Mouse (Mus musculus): Measurements from ENCODE around the gene Rnf168. TPM values are rescaled to one million over a fixed set of nuclear protein-coding genes. Genes with fewer than 3 reads are reported as not detected.
A peak's percentile ranks its signal among the peaks of the same experiment; 100 is the strongest.
"Not testable (repeated sequence)": the region's sequence is repeated elsewhere in the genome, so short reads cannot be mapped to it uniquely, and the experiment has no call there.

Gene Rnf168
- polyA plus RNA-seq (2015; fragmentation: Nextera tagmentation; extraction: Ambion mirVana): 25.3 and 27.3 TPM in 2 replicates

DNA sequence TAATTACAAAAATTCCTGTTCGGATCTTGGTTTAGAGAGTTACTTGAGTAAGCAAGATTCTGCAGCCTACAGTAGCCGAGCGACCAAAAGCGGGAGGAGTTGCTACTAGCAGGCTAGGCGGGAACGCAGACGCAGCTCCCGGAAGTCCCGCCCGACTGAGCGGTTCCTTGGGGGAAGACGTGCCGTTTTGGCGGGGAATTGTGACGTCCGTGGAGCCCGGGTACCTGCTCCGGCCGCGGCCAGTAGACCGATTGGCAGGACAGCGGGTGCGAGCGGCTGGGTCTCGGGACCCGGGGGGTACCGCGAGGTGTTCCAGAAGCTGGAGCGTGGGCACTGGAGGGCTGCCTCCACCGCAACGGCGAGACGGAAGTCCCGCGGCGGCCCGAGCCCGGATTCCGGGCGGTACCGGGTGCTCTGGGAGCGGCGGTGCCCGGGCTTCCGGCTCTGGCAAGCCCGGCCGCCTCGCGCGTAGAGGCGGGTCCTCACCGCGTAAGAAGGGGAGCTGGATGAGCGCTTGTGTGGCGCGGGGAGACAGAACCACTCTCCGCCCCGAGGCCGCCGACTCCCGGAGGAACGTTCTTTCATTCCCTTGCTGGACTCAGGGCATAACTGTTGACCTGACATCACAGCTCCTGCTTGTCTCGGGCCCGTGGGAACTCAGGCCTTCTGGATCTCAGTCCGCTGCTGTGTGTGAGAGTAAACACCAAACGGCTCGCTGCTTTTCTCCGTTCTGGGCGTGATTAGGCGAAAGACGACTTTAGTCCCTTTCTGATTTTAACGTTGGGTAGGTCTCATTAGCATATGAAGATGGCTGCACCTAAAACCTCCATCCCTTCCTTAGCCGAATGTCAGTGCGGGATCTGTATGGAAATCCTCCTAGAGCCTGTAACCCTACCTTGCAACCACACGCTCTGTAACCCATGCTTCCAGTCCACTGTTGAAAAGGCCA, at the start of gene Rnf168:
Gene Rnf168 (plus strand): TSS at position 152 of the 949 bp plus-strand sequence.
- peak; percentile 95 for ATAC-seq (ENCODE audit: low read depth)
- WGBS: under 1% methylated on average over 75 of the region's 75 CpGs
- H3K4me3 ChIP-seq: peak within 1 kb of the TSS; percentile 89

DNA sequence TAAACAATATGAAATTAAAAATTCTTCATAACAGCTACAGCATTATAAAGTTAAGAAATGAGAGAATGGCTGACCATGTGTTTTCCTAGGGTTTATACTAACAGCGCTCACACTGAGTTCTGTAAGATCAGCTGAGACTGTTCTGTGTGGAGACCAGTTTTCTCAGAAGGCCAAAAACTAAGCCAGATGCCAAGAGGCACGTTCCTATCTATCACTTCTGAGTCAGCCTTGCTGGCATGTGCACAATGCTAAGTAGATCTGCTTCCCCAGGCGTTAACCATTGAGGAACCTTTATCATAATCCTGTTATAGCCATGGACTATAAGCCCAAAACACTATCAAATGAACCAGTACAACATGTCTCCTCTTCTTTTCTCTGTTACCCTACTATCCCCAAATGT, 45.2 kb upstream of the Rnf168 start:
- H3K4me2 ChIP-seq; H3K9ac ChIP-seq; H3K27me3 ChIP-seq; H3K27ac ChIP-seq (replicated peaks); H3K4me3 ChIP-seq; H3K9me3 ChIP-seq; ATAC-seq (ENCODE audit: low read depth); H3K4me1 ChIP-seq (replicated peaks): not testable (repeated sequence)
- peaks cover 41% of the 10 kb centered on the region for H3K36me3 ChIP-seq
- 96% methylated on average over 3 of the region's 3 CpGs for WGBS

More for the DNA sequence above, at the start of gene Rnf168:
- peaks cover 10% of the 10 kb centered on the region for H3K36me3 ChIP-seq
- peak within 1 kb of the TSS; percentile 85 for H3K4me2 ChIP-seq
- H3K4me1 ChIP-seq (replicated peaks): peaks cover 46% of the 10 kb centered on the region
- no peaks in the 10 kb centered on the region for H3K27me3 ChIP-seq
- no peaks in the 10 kb centered on the region; the same call in 1 of the 2 replicates for H3K9me3 ChIP-seq
- H3K27ac ChIP-seq (replicated peaks): peak within 1 kb of the TSS; percentile 96
- peak within 1 kb of the TSS; percentile 93 for H3K9ac ChIP-seq

DNA sequence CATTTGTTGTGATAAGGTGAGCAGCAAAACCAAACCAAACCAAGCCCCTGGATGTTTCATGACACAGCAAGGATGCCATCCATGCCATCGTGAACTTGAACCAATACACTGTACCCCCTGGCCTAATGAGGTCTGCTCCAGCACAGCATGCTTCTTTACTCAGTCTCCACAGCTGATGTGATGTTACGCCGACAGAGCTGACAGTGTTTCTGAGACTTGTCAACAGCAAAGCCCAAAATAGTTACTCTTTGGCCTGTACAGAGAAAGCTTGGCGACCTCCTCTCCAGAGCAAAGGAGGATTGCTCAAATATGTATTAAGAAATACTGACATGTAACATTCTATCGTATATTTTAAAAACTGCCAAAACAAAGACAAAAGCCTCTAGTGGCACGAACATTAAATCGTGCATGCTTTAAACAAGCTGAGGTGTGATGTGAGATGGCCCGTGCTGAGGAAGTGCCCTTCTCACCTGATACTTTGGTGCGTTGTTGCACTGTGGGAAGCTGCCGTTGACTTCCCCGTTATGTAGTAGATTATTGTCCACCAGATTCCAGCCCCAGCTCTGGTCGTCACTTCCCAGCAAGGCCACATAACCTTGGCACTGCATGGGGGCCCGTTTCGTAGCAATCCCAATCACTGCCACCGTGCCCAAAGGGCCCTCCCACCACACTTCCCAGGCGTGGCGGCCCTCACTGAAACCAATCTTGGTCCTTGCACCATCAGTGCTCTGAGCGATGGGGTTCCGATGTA, 39.2 kb upstream of the Rnf168 start:
- 0 out of 2 replicates have a peak, but pooled peaks cover 2% of the 10 kb centered on the region for H3K4me1 ChIP-seq (replicated peaks)

DNA sequence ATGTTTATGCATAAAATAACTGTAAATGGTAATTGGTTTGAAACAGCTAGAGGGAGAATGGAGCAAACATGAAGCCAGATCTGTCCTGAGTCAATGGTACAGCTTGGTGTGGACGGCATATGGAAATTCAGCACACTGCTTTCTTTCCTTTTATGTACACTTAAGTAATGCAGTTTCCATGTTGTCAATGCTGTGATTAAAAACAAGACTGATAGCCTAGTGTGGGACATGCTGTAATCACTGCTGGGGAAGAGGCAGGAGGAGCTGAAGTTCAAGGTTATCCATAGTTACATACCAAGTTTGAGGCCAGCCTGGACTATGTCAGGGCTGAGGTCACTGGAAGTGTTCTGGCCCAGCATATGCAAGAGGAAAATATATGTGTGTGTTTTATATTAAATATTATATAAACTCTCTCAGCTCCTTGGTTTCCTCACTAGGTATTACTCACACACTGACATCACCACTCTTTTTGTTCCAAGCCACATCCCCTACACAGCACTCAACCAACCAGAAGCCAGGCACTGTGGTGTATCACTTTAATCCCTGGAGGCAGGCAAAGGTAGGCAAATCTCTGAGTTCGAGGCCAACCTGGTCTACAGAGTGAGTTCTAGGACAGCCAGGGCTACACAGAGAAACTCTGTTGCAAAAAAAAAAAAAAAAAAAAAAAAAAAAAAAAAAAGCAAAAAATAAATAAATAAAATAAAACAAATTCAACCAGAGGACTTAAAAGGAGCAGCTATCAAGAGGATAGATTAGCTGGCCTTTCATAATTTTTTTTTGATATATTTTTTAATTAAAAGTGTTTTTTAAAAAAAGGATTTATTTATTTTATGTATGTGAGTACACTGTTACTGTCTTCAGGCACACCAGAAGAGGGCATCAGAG, 37.6 kb upstream of the Rnf168 start:
- 87% methylated on average over 2 of the region's 2 CpGs for WGBS
- Histone ChIP-seq H3K9me3 (no peaks in the 10 kb centered on the region), H3K4me2 (no peak overlapping the region), H3K36me3 (peaks cover 31% of the 10 kb centered on the region), H3K4me1 (replicated peaks) (peaks cover 16% of the 10 kb centered on the region), H3K27ac (replicated peaks) (no peak overlapping the region), H3K4me3 (no peak overlapping the region), H3K9ac (no peak overlapping the region), H3K27me3 (no peaks in the 10 kb centered on the region)
- ATAC-seq (ENCODE audit: low read depth): no peak

More for the DNA sequence above, 39.2 kb upstream of the Rnf168 start:
- Histone ChIP-seq H3K36me3 (peaks cover 46% of the 10 kb centered on the region), H3K4me2 (no peak overlapping the region), H3K9me3 (no peaks in the 10 kb centered on the region), H3K27me3 (no peaks in the 10 kb centered on the region), H3K27ac (replicated peaks) (no peak overlapping the region), H3K9ac (no peak overlapping the region), H3K4me3 (no peak overlapping the region)
- no peak for ATAC-seq (ENCODE audit: low read depth)
- 94% methylated on average over 19 of the region's 19 CpGs for WGBS

GRCm38 (mm10) chr16:32243901-32244300, 33.4 kb upstream of the Rnf168 start:
- whole genome bisulfite sequencing: 91% methylated on average over 3 of the region's 3 CpGs
- H3K9me3 ChIP-seq: no peaks in the 10 kb centered on the region
- peaks cover 42% of the 10 kb centered on the region for H3K4me1 ChIP-seq (replicated peaks)
- no peak overlapping the region for H3K4me3 ChIP-seq
- no peak overlapping the region for H3K27ac ChIP-seq (replicated peaks)
- no peak overlapping the region for H3K4me2 ChIP-seq
- no peak for ATAC-seq (ENCODE audit: low read depth)
- H3K9ac ChIP-seq: 0 out of 2 replicates have a peak overlapping the region, but pooled peaks have one; percentile 19
- H3K27me3 ChIP-seq: no peaks in the 10 kb centered on the region
- H3K36me3 ChIP-seq: peaks cover 8% of the 10 kb centered on the region; the same call in 1 of the 2 replicates

GRCm38 (mm10) chr16:32246351-32246791, 30.9 kb upstream of the Rnf168 start:
- no peaks in the 10 kb centered on the region for H3K9me3 ChIP-seq

GRCm38 (mm10) chr16:32246952-32247370, 30.3 kb upstream of the Rnf168 start, which contains the start of the genes Fbxo45 and Wdr53:
TSS of gene Fbxo45 (minus strand) at chr16:32247158.
TSS of gene Wdr53 (plus strand) at chr16:32247227.
- peak; percentile 99 for ATAC-seq (ENCODE audit: low read depth)
- peak within 1 kb of the TSS; percentile 72 for H3K4me2 ChIP-seq
- peak within 1 kb of the TSS; percentile 94 for H3K9ac ChIP-seq
- H3K9me3 ChIP-seq: no peaks in the 10 kb centered on the region
- peak within 1 kb of the TSS; percentile 95 for H3K27ac ChIP-seq (replicated peaks)
- H3K36me3 ChIP-seq: peaks cover 4% of the 10 kb centered on the region; the same call in 1 of the 2 replicates
- peak within 1 kb of the TSS; percentile 93 for H3K4me3 ChIP-seq
- no peaks in the 10 kb centered on the region for H3K27me3 ChIP-seq
- WGBS: under 1% methylated on average over 35 of the region's 48 CpGs
- peaks cover 42% of the 10 kb centered on the region for H3K4me1 ChIP-seq (replicated peaks)

More at GRCm38 (mm10) chr16:32246351-32246791, 30.9 kb upstream of the Rnf168 start:
- 0% methylated on average over 40 of the region's 41 CpGs for WGBS
- Histone ChIP-seq H3K36me3 (no peaks in the 10 kb centered on the region), H3K4me2 (peak overlapping the region; percentile 72), H3K27me3 (no peaks in the 10 kb centered on the region), H3K4me1 (replicated peaks) (peaks cover 42% of the 10 kb centered on the region), H3K27ac (replicated peaks) (peak overlapping the region; percentile 95), H3K9ac (peak overlapping the region; percentile 94), H3K4me3 (peak overlapping the region; percentile 93)
- ATAC-seq (ENCODE audit: low read depth): peak; percentile 67

DNA sequence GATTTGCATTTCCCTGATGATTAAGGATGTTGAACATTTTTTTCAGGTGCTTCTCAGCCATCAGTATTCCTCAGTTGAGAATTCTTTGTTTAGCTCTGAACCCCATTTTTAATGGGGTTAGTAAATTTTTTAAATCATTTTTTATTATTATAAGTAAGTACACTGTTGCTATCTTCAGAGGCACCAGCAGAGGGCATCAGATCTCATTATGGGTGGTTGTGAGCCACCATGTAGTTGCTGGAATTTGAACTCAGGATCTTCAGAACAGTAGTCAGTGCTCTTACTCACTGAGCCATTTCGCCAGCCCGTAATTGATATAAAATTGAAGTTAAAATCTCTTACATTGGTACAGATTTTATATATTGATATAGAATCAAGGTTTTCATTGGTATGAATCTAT, 13.0 kb upstream of the Rnf168 start:
- H3K4me3 ChIP-seq; H3K27ac ChIP-seq (replicated peaks); H3K9ac ChIP-seq; H3K36me3 ChIP-seq; H3K27me3 ChIP-seq; H3K4me1 ChIP-seq (replicated peaks); H3K4me2 ChIP-seq; H3K9me3 ChIP-seq; ATAC-seq (ENCODE audit: low read depth): not testable (repeated sequence)
- WGBS: 82% methylated on average over 2 of the region's 2 CpGs

GRCm38 (mm10) chr16:32271291-32271690, 6.0 kb upstream of the Rnf168 start, which contains the start of gene Smco1:
TSS of gene Smco1 (plus strand) at chr16:32271468.
- no peak within 1 kb of the TSS for H3K9ac ChIP-seq
- no peak within 1 kb of the TSS for H3K4me2 ChIP-seq
- ATAC-seq (ENCODE audit: low read depth): no peak
- WGBS: 89% methylated on average over 11 of the region's 11 CpGs
- no peak within 1 kb of the TSS for H3K27ac ChIP-seq (replicated peaks)
- no peaks in the 10 kb centered on the region for H3K27me3 ChIP-seq
- no peak within 1 kb of the TSS for H3K4me3 ChIP-seq
- H3K36me3 ChIP-seq: no peaks in the 10 kb centered on the region
- no peaks in the 10 kb centered on the region for H3K4me1 ChIP-seq (replicated peaks)
- no peaks in the 10 kb centered on the region for H3K9me3 ChIP-seq

DNA sequence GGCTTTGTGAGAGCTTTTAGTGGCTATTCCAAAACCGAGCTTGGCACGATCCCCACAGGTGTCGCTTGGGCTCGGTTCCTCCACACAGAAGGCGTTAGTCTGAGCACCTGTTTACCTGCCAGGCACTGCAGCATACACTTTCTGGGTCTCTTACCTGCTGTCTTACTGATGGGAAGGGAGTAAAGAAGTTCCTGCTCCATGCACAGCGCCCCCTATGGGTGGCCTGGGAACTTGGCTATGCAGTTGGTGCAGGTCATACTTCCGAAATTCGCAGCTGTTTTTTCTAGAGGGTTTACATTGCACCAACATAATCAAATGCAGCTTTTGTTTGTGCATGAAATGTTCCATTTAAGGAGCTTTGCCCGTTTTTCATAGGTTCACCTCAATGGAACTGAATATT, 3.9 kb upstream of the Rnf168 start:
- Histone ChIP-seq H3K9me3 (no peaks in the 10 kb centered on the region), H3K27me3 (no peaks in the 10 kb centered on the region), H3K4me1 (replicated peaks) (peaks cover 11% of the 10 kb centered on the region), H3K4me3 (no peak overlapping the region), H3K9ac (no peak overlapping the region), H3K36me3 (no peaks in the 10 kb centered on the region), H3K4me2 (no peak overlapping the region), H3K27ac (replicated peaks) (no peak overlapping the region)
- no peak for ATAC-seq (ENCODE audit: low read depth)
- WGBS: 51% methylated on average over 9 of the region's 9 CpGs

DNA sequence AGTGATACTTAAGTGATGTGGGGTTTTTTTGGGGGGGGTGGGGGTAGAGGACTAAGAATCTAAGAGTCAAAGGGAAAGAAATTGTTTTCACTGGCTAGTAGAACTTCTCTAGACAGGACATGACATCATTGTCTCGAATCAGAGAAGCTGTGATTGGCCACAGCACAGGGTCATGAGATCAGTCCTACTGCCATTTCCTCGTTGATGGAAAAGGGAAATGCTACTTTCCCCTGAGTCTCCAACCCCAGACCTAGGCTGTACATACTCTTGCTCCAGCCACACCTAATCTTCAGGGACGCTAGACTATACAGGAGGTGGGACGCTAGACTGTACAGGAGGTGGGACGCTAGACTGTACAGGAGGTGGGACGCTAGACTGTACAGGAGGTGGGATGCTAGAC, 2.2 kb upstream of the Rnf168 start:
- peaks cover 27% of the 10 kb centered on the region for H3K4me1 ChIP-seq (replicated peaks)
- H3K27me3 ChIP-seq: no peaks in the 10 kb centered on the region
- no peaks in the 10 kb centered on the region; the same call in 1 of the 2 replicates for H3K9me3 ChIP-seq
- no peak overlapping the region for H3K4me2 ChIP-seq
- H3K9ac ChIP-seq: no peak overlapping the region
- ATAC-seq (ENCODE audit: low read depth): no peak
- H3K36me3 ChIP-seq: peaks cover 1% of the 10 kb centered on the region; the same call in 1 of the 2 replicates
- WGBS: 89% methylated on average over 6 of the region's 6 CpGs
- H3K4me3 ChIP-seq: no peak overlapping the region
- H3K27ac ChIP-seq (replicated peaks): no peak overlapping the region

Data from neural tube, embryonic 13.5 days (tissue).